Mouse (Mus musculus): ENCODE measurements at regions not wholly inside any gene's neighbourhood (a gene's known extent, or its start where the extent isn't known, plus 50 kb on each side); places are given as distances from the start of the nearest gene placed in this dataset.

- no peak for TF ChIP-seq POLR2A (IDR thresholded peaks at IDR 0.05; ENCODE audit: low read depth, low read length)
- TF ChIP-seq CTCF (conservative IDR thresholded peaks at IDR 0.05; ENCODE audit: insufficient read depth, insufficient read length, low read depth, low read length) = no peak
These were observed 140.9 kb upstream of the Teddm2 start for GRCm38 (mm10) chr1:154040907-154041306.
